Mouse (Mus musculus) stomach, embryonic 15.5 days (tissue): ENCODE data around the gene Gm20388. TPM values are rescaled to one million over a fixed set of nuclear protein-coding genes. Genes with fewer than 3 reads are reported as not detected.
"Not testable (repeated sequence)": the region's sequence is repeated elsewhere in the genome, so short reads cannot be mapped to it uniquely, and the experiment has no call there.

ENCODE experiments used
- ATAC-seq: fragments of 200-750 bp; cut with Nextera tagmentation; 2 replicates; pipeline ENCODE4 v1.8.0; 2017; ENCODE audit warnings: low read depth, moderate number of reproducible peaks, moderate TSS enrichment; ENCODE audit not compliant: insufficient read depth, low FRiP score
- H3K27ac ChIP-seq: fragments of 300-500 bp; sonication (generic); 2 replicates; pipeline ENCODE4 v1.5.1; 2015; ENCODE audit warnings: mild to moderate bottlenecking, inconsistent platforms
- H3K27me3 ChIP-seq: fragments of 300-500 bp; sonication (generic); replicated peaks from 2 replicates; pipeline ENCODE4 v1.6.1; 2015; ENCODE audit warnings: inconsistent platforms
- H3K36me3 ChIP-seq: fragments of 300-500 bp; sonication (generic); 2 replicates; pipeline ENCODE4 v1.6.1; 2015; ENCODE audit warnings: inconsistent platforms
- H3K4me1 ChIP-seq: fragments of 300-500 bp; sonication (generic); 2 replicates; pipeline ENCODE4 v1.6.1; 2015; ENCODE audit warnings: inconsistent platforms
- H3K4me2 ChIP-seq: fragments of 300-500 bp; sonication (generic); 2 replicates; pipeline ENCODE4 v1.6.1; 2015; ENCODE audit warnings: mild to moderate bottlenecking, inconsistent platforms
- H3K4me3 ChIP-seq: fragments of 300-500 bp; sonication (generic); replicated peaks from 2 replicates; pipeline ENCODE4 v1.5.1; 2015; ENCODE audit warnings: inconsistent platforms
- H3K9ac ChIP-seq: fragments of 300-500 bp; sonication (generic); 2 replicates; pipeline ENCODE4 v1.6.1; 2015; ENCODE audit warnings: inconsistent platforms
- H3K9me3 ChIP-seq: fragments of 300-500 bp; sonication (generic); 2 replicates; pipeline ENCODE4 v1.6.1; 2016; ENCODE audit warnings: inconsistent platforms
- WGBS: fragments of 180-500 bp; shearing (Covaris S2); methylation state at CpG from one replicate; pipeline ENCODE4 v1.1.7; 2015; 5-methylcytosine and 5-hydroxymethylcytosine counted together
- polyA plus RNA-seq: library from polyadenylated mRNA; unstranded; fragments of >200 nt; fragmentation: Nextera tagmentation; extraction: Ambion mirVana; gene quantifications from 2 replicates; pipeline ENCODE4 v1.2.1, GENCODE M21; 2015

Gm20388 gene
- polyA plus RNA-seq, 1 experiment from 2014 or later: not detected

GRCm38 (mm10) chr8:124020439-124021236 is 4110.0 kb downstream of the Gm20388 start:
- peaks cover 17% of the 10 kb centered on the region for H3K4me1 ChIP-seq
- peak overlapping the region; percentile 66 for H3K4me2 ChIP-seq
- 0 out of 2 replicates have a peak, but pooled peaks cover 8% of the 10 kb centered on the region for H3K36me3 ChIP-seq
- H3K27ac ChIP-seq: peak overlapping the region; percentile 91
- under 1% methylated on average over 60 of the region's 87 CpGs for WGBS
- peak overlapping the region; percentile 90 for H3K4me3 ChIP-seq
- ATAC-seq: peak; percentile 86
- no peaks in the 10 kb centered on the region for H3K27me3 ChIP-seq
- no peaks in the 10 kb centered on the region for H3K9me3 ChIP-seq
- H3K9ac ChIP-seq: peak overlapping the region; percentile 73

- Histone ChIP-seq H3K4me1 (peaks cover 16% of the 10 kb centered on the region), H3K4me2 (peak within 1 kb of the TSS; percentile 75), H3K36me3 (0 out of 2 replicates have a peak, but pooled peaks cover 13% of the 10 kb centered on the region), H3K9me3 (no peaks in the 10 kb centered on the region), H3K27ac (peak within 1 kb of the TSS; percentile 91), H3K4me3 (peak within 1 kb of the TSS; percentile 90), H3K27me3 (no peaks in the 10 kb centered on the region), H3K9ac (peak within 1 kb of the TSS; percentile 73)
- ATAC-seq: peak; percentile 90
- WGBS: 1% methylated on average over 60 of the region's 74 CpGs
Observed at GRCm38 (mm10) chr8:124021237-124022227, 4110.9 kb downstream of the Gm20388 start, which contains the start of the genes Taf5l and Urb2. Taf5l (minus strand) TSS chr8:124021397. Urb2 (plus strand) TSS chr8:124021508.

DNA sequence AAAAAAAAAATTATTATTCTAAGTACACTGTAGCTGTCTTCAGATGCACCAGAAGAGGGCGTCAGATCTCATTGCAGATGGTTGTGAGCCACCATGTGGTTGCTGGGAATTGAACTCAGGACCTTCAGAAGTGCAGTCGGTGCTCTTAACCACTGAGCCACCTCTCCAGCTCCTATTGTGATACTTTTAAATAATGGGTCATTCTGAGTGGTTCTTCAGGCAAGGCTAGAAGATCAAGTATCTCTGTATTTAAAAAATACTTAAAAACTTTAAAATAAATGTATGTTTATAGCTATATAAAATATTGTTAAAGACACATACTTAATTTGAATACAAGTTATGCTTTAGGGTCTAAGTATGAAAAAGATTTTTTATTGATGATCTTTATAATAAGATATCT is 4115.6 kb downstream of the Gm20388 start:
- H3K9me3 ChIP-seq, H3K9ac ChIP-seq, H3K27me3 ChIP-seq, H3K27ac ChIP-seq, H3K4me1 ChIP-seq, H3K4me2 ChIP-seq, ATAC-seq, H3K4me3 ChIP-seq: not testable (repeated sequence)
- H3K36me3 ChIP-seq: peaks cover 44% of the 10 kb centered on the region
- WGBS: 72% methylated on average over 2 of the region's 2 CpGs

GRCm38 (mm10) chr8:124027831-124028230 is 4117.2 kb downstream of the Gm20388 start:
- Histone ChIP-seq H3K9me3 (no peaks in the 10 kb centered on the region), H3K27ac (no peak overlapping the region), H3K36me3 (peaks cover 47% of the 10 kb centered on the region), H3K9ac (no peak overlapping the region), H3K4me2 (no peak overlapping the region), H3K4me1 (no peaks in the 10 kb centered on the region), H3K4me3 (no peak overlapping the region), H3K27me3 (no peaks in the 10 kb centered on the region)
- ATAC-seq: no peak
- 85% methylated on average over 6 of the region's 6 CpGs for WGBS

- Histone ChIP-seq H3K9ac (no peak overlapping the region), H3K4me2 (no peak overlapping the region), H3K36me3 (peaks cover 43% of the 10 kb centered on the region), H3K4me1 (no peaks in the 10 kb centered on the region), H3K4me3 (no peak overlapping the region), H3K9me3 (no peaks in the 10 kb centered on the region), H3K27ac (no peak overlapping the region), H3K27me3 (no peaks in the 10 kb centered on the region)
- ATAC-seq: no peak
- WGBS: 70% methylated on average over 5 of the region's 5 CpGs
Observed at GRCm38 (mm10) chr8:124033400-124033799, 4122.8 kb downstream of the Gm20388 start.

DNA sequence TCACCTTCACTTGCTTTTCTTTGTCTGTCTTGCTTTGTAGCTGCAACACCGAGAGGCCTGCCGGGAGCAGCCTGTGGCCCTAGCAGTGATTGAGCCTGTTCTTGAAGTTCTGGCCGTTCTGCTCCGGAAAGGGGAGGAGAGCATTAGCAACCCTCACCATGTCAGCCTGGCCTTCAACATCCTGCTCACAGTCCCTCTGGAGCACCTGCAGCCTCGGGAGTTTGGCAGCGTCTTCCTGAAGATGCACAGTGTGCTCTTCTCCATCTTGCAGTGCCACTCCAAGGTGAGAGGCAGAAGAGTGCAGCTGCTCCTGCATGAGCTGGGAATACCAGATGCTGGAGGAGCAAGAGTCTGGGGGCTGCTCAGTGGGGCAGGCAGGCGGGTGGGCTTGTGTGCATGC is 4127.5 kb downstream of the Gm20388 start:
- Histone ChIP-seq H3K9me3 (no peaks in the 10 kb centered on the region), H3K9ac (no peak overlapping the region), H3K4me2 (no peak overlapping the region), H3K4me3 (no peak overlapping the region), H3K36me3 (peaks cover 21% of the 10 kb centered on the region), H3K4me1 (no peaks in the 10 kb centered on the region), H3K27ac (no peak overlapping the region), H3K27me3 (no peaks in the 10 kb centered on the region)
- no peak for ATAC-seq
- 92% methylated on average over 7 of the region's 7 CpGs for WGBS

- Histone ChIP-seq H3K27me3 (no peaks in the 10 kb centered on the region), H3K27ac (no peak overlapping the region), H3K9me3 (no peaks in the 10 kb centered on the region), H3K9ac (no peak overlapping the region), H3K36me3 (peaks cover 21% of the 10 kb centered on the region), H3K4me1 (no peaks in the 10 kb centered on the region), H3K4me2 (no peak overlapping the region), H3K4me3 (no peak overlapping the region)
- WGBS: 85% methylated on average over 4 of the region's 4 CpGs
- no peak for ATAC-seq
Observed at GRCm38 (mm10) chr8:124039351-124039750, 4128.7 kb downstream of the Gm20388 start.

GRCm38 (mm10) chr8:124042201-124042600 is 4131.6 kb downstream of the Gm20388 start:
- no peaks in the 10 kb centered on the region for H3K9me3 ChIP-seq
- H3K4me1 ChIP-seq: no peaks in the 10 kb centered on the region
- no peak overlapping the region for H3K9ac ChIP-seq
- no peak overlapping the region for H3K4me2 ChIP-seq
- no peak overlapping the region for H3K4me3 ChIP-seq
- no peak overlapping the region for H3K27ac ChIP-seq
- H3K27me3 ChIP-seq: no peaks in the 10 kb centered on the region
- WGBS: 82% methylated on average over 1 of the region's 1 CpGs
- peaks cover 30% of the 10 kb centered on the region for H3K36me3 ChIP-seq
- no peak for ATAC-seq

DNA sequence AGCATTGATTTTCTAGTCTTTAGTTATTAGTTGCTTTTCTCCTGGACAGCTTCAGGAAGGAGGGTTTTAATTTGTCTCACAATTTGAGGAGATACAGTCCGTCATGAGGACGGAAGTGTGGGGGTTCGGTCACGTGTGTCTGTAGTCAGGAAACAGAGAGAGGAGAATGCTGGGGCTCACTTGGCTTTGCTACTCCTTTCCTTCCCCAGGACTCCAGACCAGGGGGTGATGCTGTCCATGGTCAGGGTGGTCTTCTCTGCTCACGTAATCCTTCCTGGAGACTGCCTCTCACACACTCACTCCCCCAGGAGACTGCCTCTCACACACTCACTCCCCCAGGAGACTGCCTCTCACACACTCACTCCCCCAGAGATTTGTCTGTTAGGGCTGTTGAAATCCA is 4133.8 kb downstream of the Gm20388 start:
- H3K36me3 ChIP-seq: peaks cover 16% of the 10 kb centered on the region; the same call in 1 of the 2 replicates
- no peaks in the 10 kb centered on the region for H3K27me3 ChIP-seq
- no peak overlapping the region for H3K9ac ChIP-seq
- H3K4me2 ChIP-seq: no peak overlapping the region
- 91% methylated on average over 5 of the region's 5 CpGs for WGBS
- no peak overlapping the region for H3K4me3 ChIP-seq
- H3K4me1 ChIP-seq: no peaks in the 10 kb centered on the region
- H3K27ac ChIP-seq: no peak overlapping the region
- H3K9me3 ChIP-seq: no peaks in the 10 kb centered on the region
- ATAC-seq: no peak

DNA sequence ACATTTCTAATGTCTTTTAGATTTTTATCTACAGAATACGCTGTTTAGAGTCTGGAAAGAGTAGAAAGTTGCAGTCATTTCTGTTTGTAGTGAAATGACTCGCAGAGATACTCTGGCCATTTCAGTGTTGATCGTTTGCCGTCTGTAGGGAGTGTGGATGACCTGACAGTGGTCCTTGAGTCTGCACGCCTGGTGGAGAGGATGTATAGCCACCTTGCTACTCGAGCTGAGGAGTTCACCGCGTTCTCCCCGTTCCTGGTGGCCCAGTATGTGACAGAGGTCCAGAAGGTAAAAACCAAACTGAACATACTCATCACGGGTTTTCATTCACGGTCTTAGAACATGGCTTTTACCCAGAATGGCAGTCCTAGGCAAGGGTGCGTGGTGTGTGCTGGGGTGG is 4134.3 kb downstream of the Gm20388 start:
- H3K36me3 ChIP-seq: peaks cover 13% of the 10 kb centered on the region; the same call in 1 of the 2 replicates
- no peak overlapping the region for H3K4me3 ChIP-seq
- 91% methylated on average over 12 of the region's 12 CpGs for WGBS
- no peaks in the 10 kb centered on the region for H3K4me1 ChIP-seq
- ATAC-seq: no peak
- H3K9me3 ChIP-seq: no peaks in the 10 kb centered on the region
- H3K4me2 ChIP-seq: no peak overlapping the region
- no peak overlapping the region for H3K9ac ChIP-seq
- H3K27me3 ChIP-seq: no peaks in the 10 kb centered on the region
- no peak overlapping the region for H3K27ac ChIP-seq

GRCm38 (mm10) chr8:124045856-124046255 is 4135.2 kb downstream of the Gm20388 start:
- no peak for ATAC-seq
- WGBS: 77% methylated on average over 8 of the region's 8 CpGs
- peaks cover 11% of the 10 kb centered on the region; the same call in 1 of the 2 replicates for H3K36me3 ChIP-seq

More at GRCm38 (mm10) chr8:124045856-124046255, 4135.2 kb downstream of the Gm20388 start:
- Histone ChIP-seq H3K27me3 (no peaks in the 10 kb centered on the region), H3K4me1 (no peaks in the 10 kb centered on the region), H3K9ac (no peak overlapping the region), H3K27ac (no peak overlapping the region), H3K4me2 (no peak overlapping the region), H3K9me3 (no peaks in the 10 kb centered on the region), H3K4me3 (no peak overlapping the region)
